Mouse (Mus musculus) liver, postnatal 0 days (tissue): ENCODE results near the gene Clnk.

ENCODE experiments used
- CTCF ChIP-seq: sonication (generic); IDR thresholded peaks from 2 replicates; pipeline ENCODE4 v1.5.1; 2016; ENCODE audit warnings: antibody characterized with exemption, low read depth
- EP300 ChIP-seq: IDR thresholded peaks from 2 replicates; pipeline ENCODE4 v1.6.1; 2016; ENCODE audit warnings: antibody characterized with exemption, low read depth, mild to moderate bottlenecking

DNA sequence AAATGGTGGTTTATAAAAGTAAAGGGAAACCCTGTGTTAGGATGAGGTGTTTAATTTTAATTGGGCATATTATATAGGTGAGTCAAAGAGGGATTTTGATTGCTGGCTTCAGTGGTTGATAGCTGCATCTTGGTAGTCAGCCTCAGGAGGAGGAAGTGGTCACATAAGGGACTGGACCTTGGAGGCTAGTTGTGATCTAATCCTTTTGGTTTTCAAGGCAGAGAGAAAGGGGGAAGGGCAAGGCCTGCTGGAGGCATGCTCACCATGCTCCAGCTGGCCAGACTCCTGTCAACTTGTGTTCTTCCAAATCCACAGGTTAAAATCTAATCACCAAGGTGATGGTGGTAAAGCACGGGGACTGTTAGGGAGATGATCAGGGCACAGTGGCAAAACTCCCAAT, 19.0 kb downstream of the Clnk start:
- TF ChIP-seq CTCF: no peak
- TF ChIP-seq EP300: no peak
